Mouse (Mus musculus) testis, adult 2 months (tissue): ENCODE results near the gene Babam2. TPM values are rescaled to one million over a fixed set of nuclear protein-coding genes. Genes with fewer than 3 reads are reported as not detected.

ENCODE experiments used
- H3K27ac ChIP-seq: fragments of 200-500 bp; 2 replicates; pipeline ENCODE4 v1.5.1; 2012; ENCODE audit warnings: low read depth, low read length; ENCODE audit not compliant: control insufficient read depth, insufficient read depth
- H3K27me3 ChIP-seq: fragments of 200-500 bp; 2 replicates; pipeline ENCODE4 v1.6.1; 2012; ENCODE audit warnings: mild to moderate bottlenecking, low read length, moderate library complexity; ENCODE audit not compliant: control insufficient read depth, insufficient read depth
- H3K36me3 ChIP-seq: fragments of 200-500 bp; 2 replicates; pipeline ENCODE4 v1.6.1; 2012; ENCODE audit warnings: mild to moderate bottlenecking, low read length; ENCODE audit not compliant: control insufficient read depth, insufficient read depth
- H3K4me1 ChIP-seq: fragments of 200-500 bp; 2 replicates; pipeline ENCODE4 v1.6.1; 2012; ENCODE audit warnings: low read length; ENCODE audit not compliant: control insufficient read depth, insufficient read depth
- H3K4me3 ChIP-seq: fragments of 200-500 bp; 2 replicates; pipeline ENCODE4 v1.5.1; 2012; ENCODE audit warnings: low read depth, mild to moderate bottlenecking, low read length, moderate library complexity, mixed read lengths; ENCODE audit not compliant: control insufficient read depth
- CTCF ChIP-seq: fragments of 200-500 bp; IDR thresholded peaks from 2 replicates; pipeline ENCODE4 v1.5.1; 2012; ENCODE audit warnings: low read depth, mild to moderate bottlenecking, inconsistent platforms, low read length, moderate library complexity; ENCODE audit not compliant: control insufficient read depth, insufficient read depth, insufficient replicate concordance
- POLR2A ChIP-seq: fragments of 200-500 bp; IDR thresholded peaks from 2 replicates; pipeline ENCODE4 v1.6.1; 2012; ENCODE audit warnings: low read depth, mild to moderate bottlenecking, inconsistent platforms, low read length, moderate library complexity; ENCODE audit not compliant: control insufficient read depth
- polyA plus RNA-seq: library from polyadenylated mRNA; depleted of rRNA; stranded (reverse); fragments of >200 nt; gene quantifications from 2 replicates; pipeline ENCODE4 v1.2.3, GENCODE M21; 2012

Gene Babam2
- polyA plus RNA-seq, 1 experiment, result 38.5 TPM

GRCm38 (mm10) chr5:31874543-31874942 lies 177.1 kb downstream of the Babam2 start:
- H3K4me1 ChIP-seq, result no peaks in the 10 kb centered on the region
- H3K4me3 ChIP-seq, result no peak overlapping the region
- no peaks in the 10 kb centered on the region for H3K36me3 ChIP-seq
- H3K27ac ChIP-seq, result no peak overlapping the region
- no peak for TF ChIP-seq CTCF
- no peak for TF ChIP-seq POLR2A
- no peaks in the 10 kb centered on the region for H3K27me3 ChIP-seq

- TF ChIP-seq POLR2A (no peak), CTCF (no peak)
- Histone ChIP-seq H3K4me3 (no peak overlapping the region), H3K4me1 (no peaks in the 10 kb centered on the region), H3K27ac (no peak overlapping the region), H3K27me3 (no peaks in the 10 kb centered on the region), H3K36me3 (no peaks in the 10 kb centered on the region)
Observed at GRCm38 (mm10) chr5:31875443-31875842, 178.0 kb downstream of the Babam2 start.

GRCm38 (mm10) chr5:31876216-31876974 lies 178.9 kb downstream of the Babam2 start:
- H3K27ac ChIP-seq, result 0 out of 2 replicates have a peak overlapping the region, but pooled peaks have one; percentile 29
- no peak for TF ChIP-seq CTCF
- no peak for TF ChIP-seq POLR2A
- H3K4me1 ChIP-seq, result no peaks in the 10 kb centered on the region
- no peaks in the 10 kb centered on the region for H3K27me3 ChIP-seq
- H3K36me3 ChIP-seq, result no peaks in the 10 kb centered on the region
- H3K4me3 ChIP-seq, result no peak overlapping the region

- no peak overlapping the region for H3K27ac ChIP-seq
- H3K4me1 ChIP-seq, result no peaks in the 10 kb centered on the region
- TF ChIP-seq CTCF (no peak), POLR2A (no peak)
- H3K27me3 ChIP-seq, result no peaks in the 10 kb centered on the region
- H3K4me3 ChIP-seq, result no peak overlapping the region
- no peaks in the 10 kb centered on the region for H3K36me3 ChIP-seq
Observed at GRCm38 (mm10) chr5:31880457-31880856, 183.0 kb downstream of the Babam2 start.

GRCm38 (mm10) chr5:31882297-31882696 lies 184.8 kb downstream of the Babam2 start:
- Histone ChIP-seq H3K4me3 (no peak overlapping the region), H3K27ac (no peak overlapping the region), H3K4me1 (no peaks in the 10 kb centered on the region), H3K27me3 (no peaks in the 10 kb centered on the region), H3K36me3 (no peaks in the 10 kb centered on the region)
- TF ChIP-seq CTCF, result no peak
- no peak for TF ChIP-seq POLR2A

- no peaks in the 10 kb centered on the region for H3K27me3 ChIP-seq
- H3K4me1 ChIP-seq, result no peaks in the 10 kb centered on the region
- H3K27ac ChIP-seq, result no peak overlapping the region
- H3K4me3 ChIP-seq, result no peak overlapping the region
- TF ChIP-seq CTCF (no peak), POLR2A (no peak)
- no peaks in the 10 kb centered on the region for H3K36me3 ChIP-seq
Observed at GRCm38 (mm10) chr5:31884962-31885361, 187.5 kb downstream of the Babam2 start.

- no peak overlapping the region for H3K27ac ChIP-seq
- no peaks in the 10 kb centered on the region for H3K36me3 ChIP-seq
- no peak for TF ChIP-seq CTCF
- no peak for TF ChIP-seq POLR2A
- H3K4me1 ChIP-seq, result no peaks in the 10 kb centered on the region
- H3K4me3 ChIP-seq, result no peak overlapping the region
- H3K27me3 ChIP-seq, result no peaks in the 10 kb centered on the region
Observed at GRCm38 (mm10) chr5:31887590-31887989, 190.1 kb downstream of the Babam2 start.
